Mouse (Mus musculus): ENCODE measurements around the gene Camta1. TPM values are rescaled to one million over a fixed set of nuclear protein-coding genes. Genes with fewer than 3 reads are reported as not detected.

Gene Camta1
- polyA plus RNA-seq, 1 experiment from 2014 or later: 61.9 TPM

DNA sequence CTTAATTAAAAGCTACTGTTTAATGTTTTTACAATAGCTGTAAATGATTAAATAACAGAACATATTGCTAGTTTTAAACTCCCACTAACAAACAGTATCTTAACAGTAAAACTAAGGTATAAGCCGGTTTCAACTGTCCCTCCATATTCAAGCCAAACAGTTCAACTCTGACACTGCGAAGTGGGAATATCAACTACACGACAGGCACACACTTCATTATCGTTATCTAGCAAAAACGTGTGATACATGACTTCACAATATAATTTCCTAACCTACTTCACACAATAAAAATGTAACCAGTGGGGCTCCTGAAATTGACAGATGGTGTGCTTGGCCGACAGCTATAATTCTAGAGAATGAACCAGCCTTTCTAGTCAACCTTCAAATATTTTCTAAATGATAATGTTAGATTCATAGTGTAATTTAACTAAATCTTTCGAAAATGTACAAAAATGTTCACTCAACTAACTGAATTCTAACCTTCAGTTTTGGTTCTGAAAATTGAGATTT is 27.7 kb downstream of the Camta1 start:
- Histone ChIP-seq H3K36me3 (ENCODE audit: control insufficient read depth, insufficient read depth, low read length) (no peaks in the 10 kb centered on the region), H3K9ac (ENCODE audit: low read length) (no peak overlapping the region), H3K4me3 (ENCODE audit: low read depth, low read length) (no peak overlapping the region), H3K9me3 (ENCODE audit: control insufficient read depth, low read length) (no peaks in the 10 kb centered on the region), H3K27ac (replicated peaks) (no peak overlapping the region), H3K4me2 (replicated peaks; ENCODE audit: low read depth) (no peak overlapping the region), H3K27me3 (ENCODE audit: control insufficient read depth, insufficient read depth, low read length) (no peaks in the 10 kb centered on the region), H3K4me1 (replicated peaks; ENCODE audit: control insufficient read depth, insufficient read depth) (no peaks in the 10 kb centered on the region)
- 89% methylated on average over 7 of the region's 7 CpGs for WGBS
- TF ChIP-seq CTCF (IDR thresholded peaks at IDR 0.05; ENCODE audit: low read depth): no peak
- no peak for TF ChIP-seq EP300 (optimal IDR thresholded peaks at IDR 0.05)
- no peak for ATAC-seq (ENCODE audit: low FRiP score, low TSS enrichment)
- no peak for DNase-seq (ENCODE audit: low spot score)

DNA sequence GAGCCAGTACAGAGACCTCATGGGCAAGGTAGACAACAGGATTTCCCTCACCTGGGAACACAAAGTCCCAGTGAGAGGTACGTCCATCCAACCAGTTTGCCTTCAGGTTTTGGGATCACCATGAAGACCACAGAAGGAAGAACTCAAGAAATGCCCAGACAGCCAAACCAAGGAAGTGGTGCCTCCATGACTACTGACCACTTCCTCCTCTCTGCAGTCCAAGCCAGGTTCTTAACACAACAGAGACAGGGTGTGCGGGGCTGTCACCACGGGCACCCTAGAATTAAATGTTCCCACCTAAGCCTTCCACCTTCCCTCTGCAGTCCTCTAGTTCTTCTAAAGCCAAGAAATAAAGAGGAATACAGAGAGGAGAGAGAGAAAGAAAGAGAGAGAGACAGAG is 33.8 kb downstream of the Camta1 start:
- TF ChIP-seq CTCF (IDR thresholded peaks at IDR 0.05; ENCODE audit: low read depth): no peak
- no peak for TF ChIP-seq EP300 (optimal IDR thresholded peaks at IDR 0.05)
- Histone ChIP-seq H3K9ac (ENCODE audit: low read length) (no peak overlapping the region), H3K4me2 (replicated peaks; ENCODE audit: low read depth) (no peak overlapping the region), H3K4me1 (replicated peaks; ENCODE audit: control insufficient read depth, insufficient read depth) (no peaks in the 10 kb centered on the region), H3K36me3 (ENCODE audit: control insufficient read depth, insufficient read depth, low read length) (no peaks in the 10 kb centered on the region), H3K4me3 (ENCODE audit: low read depth, low read length) (no peak overlapping the region), H3K27me3 (ENCODE audit: control insufficient read depth, insufficient read depth, low read length) (no peaks in the 10 kb centered on the region), H3K27ac (replicated peaks) (no peak overlapping the region), H3K9me3 (ENCODE audit: control insufficient read depth, low read length) (no peaks in the 10 kb centered on the region)
- DNase-seq (ENCODE audit: low spot score) (no peak), ATAC-seq (ENCODE audit: low FRiP score, low TSS enrichment) (no peak)
- WGBS: 93% methylated on average over 3 of the region's 3 CpGs

DNA sequence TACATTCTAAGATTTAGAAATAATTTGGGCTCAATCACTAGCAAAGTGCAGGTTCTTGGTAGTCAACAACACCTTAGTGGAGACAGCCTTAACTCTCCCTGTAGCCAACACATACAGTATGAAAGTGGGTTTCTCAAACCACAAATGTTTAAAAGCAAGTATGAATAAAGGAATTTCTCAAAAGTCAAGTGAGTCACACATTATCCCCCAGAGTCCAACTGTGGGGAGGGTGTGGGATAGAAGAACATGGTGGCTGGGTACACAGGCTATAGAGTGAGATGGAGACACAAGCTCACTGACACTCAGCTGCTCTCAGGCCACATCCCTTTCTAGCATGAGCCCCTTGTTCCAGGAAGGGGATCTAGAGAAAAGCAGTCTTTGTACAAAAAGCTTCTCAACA is 34.3 kb downstream of the Camta1 start:
- H3K9me3 ChIP-seq (ENCODE audit: control insufficient read depth, low read length): no peaks in the 10 kb centered on the region
- no peak for ATAC-seq (ENCODE audit: low FRiP score, low TSS enrichment)
- no peaks in the 10 kb centered on the region for H3K4me1 ChIP-seq (replicated peaks; ENCODE audit: control insufficient read depth, insufficient read depth)

DNA sequence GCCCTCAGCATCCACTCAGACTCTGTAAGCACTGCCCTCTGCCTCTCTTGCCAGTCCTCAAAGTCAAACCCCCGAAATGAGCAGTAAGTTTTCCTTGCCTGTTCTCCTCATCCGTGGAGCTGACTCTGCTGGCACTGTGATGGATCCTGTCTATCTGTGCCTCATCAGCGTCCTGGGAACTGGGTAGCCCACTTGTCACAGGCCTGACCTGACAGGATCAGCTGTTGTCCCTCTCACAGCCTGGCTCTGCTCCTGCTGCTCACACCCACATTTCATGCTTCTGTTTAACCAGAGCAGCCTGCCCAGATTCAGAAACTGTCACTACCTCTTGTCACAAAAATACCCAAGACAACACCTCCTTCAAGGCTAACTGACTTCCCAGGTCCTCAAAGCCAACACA is 37.7 kb downstream of the Camta1 start:
- Histone ChIP-seq H3K9me3 (ENCODE audit: control insufficient read depth, low read length) (no peaks in the 10 kb centered on the region), H3K4me1 (replicated peaks; ENCODE audit: control insufficient read depth, insufficient read depth) (no peaks in the 10 kb centered on the region), H3K4me3 (ENCODE audit: low read depth, low read length) (no peak overlapping the region), H3K27me3 (ENCODE audit: control insufficient read depth, insufficient read depth, low read length) (no peaks in the 10 kb centered on the region), H3K4me2 (replicated peaks; ENCODE audit: low read depth) (no peak overlapping the region), H3K36me3 (ENCODE audit: control insufficient read depth, insufficient read depth, low read length) (no peaks in the 10 kb centered on the region), H3K9ac (ENCODE audit: low read length) (no peak overlapping the region), H3K27ac (replicated peaks) (no peak overlapping the region)
- DNase-seq (ENCODE audit: low spot score) (no peak), ATAC-seq (ENCODE audit: low FRiP score, low TSS enrichment) (no peak)
- TF ChIP-seq EP300 (optimal IDR thresholded peaks at IDR 0.05): no peak
- no peak for TF ChIP-seq CTCF (IDR thresholded peaks at IDR 0.05; ENCODE audit: low read depth)
- 66% methylated on average over 3 of the region's 3 CpGs for WGBS

More for the DNA sequence above, 34.3 kb downstream of the Camta1 start:
- Histone ChIP-seq H3K36me3 (ENCODE audit: control insufficient read depth, insufficient read depth, low read length) (no peaks in the 10 kb centered on the region), H3K27ac (replicated peaks) (no peak overlapping the region), H3K4me2 (replicated peaks; ENCODE audit: low read depth) (no peak overlapping the region), H3K4me3 (ENCODE audit: low read depth, low read length) (no peak overlapping the region), H3K9ac (ENCODE audit: low read length) (no peak overlapping the region), H3K27me3 (ENCODE audit: control insufficient read depth, insufficient read depth, low read length) (no peaks in the 10 kb centered on the region)
- no peak for TF ChIP-seq CTCF (IDR thresholded peaks at IDR 0.05; ENCODE audit: low read depth)
- no peak for TF ChIP-seq EP300 (optimal IDR thresholded peaks at IDR 0.05)
- no peak for DNase-seq (ENCODE audit: low spot score)

DNA sequence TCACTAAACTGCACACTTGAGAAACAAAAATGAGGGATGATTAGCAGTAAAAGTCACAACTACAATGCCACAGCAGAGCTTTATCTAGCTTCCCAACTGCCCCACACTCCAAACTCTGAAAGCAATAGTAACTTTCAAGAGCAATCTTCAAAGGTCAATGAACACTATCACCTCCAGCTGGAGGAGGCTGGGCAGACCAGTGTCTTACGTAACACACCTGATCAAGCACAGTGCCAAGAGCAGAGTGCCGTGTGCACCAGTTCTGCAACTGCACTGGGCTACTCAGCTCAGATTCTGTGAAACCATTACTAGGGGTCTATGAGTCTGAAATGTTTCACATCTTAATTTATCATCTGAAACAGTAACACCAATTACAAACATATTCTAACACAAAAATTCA is 38.7 kb downstream of the Camta1 start:
- DNase-seq (ENCODE audit: low spot score) (no peak), ATAC-seq (ENCODE audit: low FRiP score, low TSS enrichment) (no peak)

DNA sequence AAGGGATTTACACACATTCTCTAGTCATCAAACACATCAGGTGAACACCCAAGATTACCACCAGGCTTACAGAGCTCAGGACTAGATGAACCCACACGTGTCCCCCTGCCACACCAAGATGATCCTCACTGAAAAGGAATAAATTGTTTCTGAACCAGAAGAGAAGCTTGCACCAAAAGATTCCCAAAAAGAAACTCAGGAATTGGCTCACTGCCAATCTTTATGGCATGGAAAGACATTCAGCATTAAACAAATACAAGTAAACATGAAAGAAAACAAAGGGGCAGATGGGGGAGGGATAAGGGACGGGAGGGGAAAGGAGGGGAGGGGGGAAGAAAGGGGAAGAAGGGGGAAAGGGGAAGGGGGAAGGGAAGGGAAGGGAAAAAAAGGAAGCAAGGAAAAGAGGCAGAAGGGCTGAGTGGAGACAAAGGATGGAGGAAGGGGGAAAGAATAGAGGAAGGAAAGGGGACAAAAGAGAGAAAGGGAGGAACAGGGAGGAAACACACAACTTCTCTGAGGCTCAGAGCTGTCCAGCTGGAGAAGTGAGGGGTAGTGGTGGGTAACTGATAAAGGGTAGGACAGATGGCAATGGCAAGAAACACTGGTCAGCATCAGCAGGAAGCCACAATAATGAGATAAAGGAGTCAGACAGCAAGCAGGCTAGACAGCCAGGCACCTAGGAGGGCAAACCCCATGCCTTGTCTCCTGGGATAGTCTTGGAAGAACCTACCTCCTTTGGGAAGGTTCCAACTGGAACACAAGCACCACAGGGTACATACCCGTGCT is 43.5 kb downstream of the Camta1 start:
- no peak for TF ChIP-seq CTCF (IDR thresholded peaks at IDR 0.05; ENCODE audit: low read depth)
- no peak for TF ChIP-seq EP300 (optimal IDR thresholded peaks at IDR 0.05)
- DNase-seq (ENCODE audit: low spot score): no peak
- Histone ChIP-seq H3K36me3 (ENCODE audit: control insufficient read depth, insufficient read depth, low read length) (no peaks in the 10 kb centered on the region), H3K4me2 (replicated peaks; ENCODE audit: low read depth) (no peak overlapping the region), H3K27me3 (ENCODE audit: control insufficient read depth, insufficient read depth, low read length) (no peaks in the 10 kb centered on the region), H3K4me3 (ENCODE audit: low read depth, low read length) (no peak overlapping the region), H3K9me3 (ENCODE audit: control insufficient read depth, low read length) (no peaks in the 10 kb centered on the region), H3K4me1 (replicated peaks; ENCODE audit: control insufficient read depth, insufficient read depth) (no peaks in the 10 kb centered on the region), H3K27ac (replicated peaks) (no peak overlapping the region), H3K9ac (ENCODE audit: low read length) (no peak overlapping the region)
- 44% methylated on average over 3 of the region's 3 CpGs for WGBS
- no peak for ATAC-seq (ENCODE audit: low FRiP score, low TSS enrichment)

More for the DNA sequence above, 38.7 kb downstream of the Camta1 start:
- Histone ChIP-seq H3K9ac (ENCODE audit: low read length) (no peak overlapping the region), H3K4me3 (ENCODE audit: low read depth, low read length) (no peak overlapping the region), H3K4me2 (replicated peaks; ENCODE audit: low read depth) (no peak overlapping the region), H3K27me3 (ENCODE audit: control insufficient read depth, insufficient read depth, low read length) (no peaks in the 10 kb centered on the region), H3K36me3 (ENCODE audit: control insufficient read depth, insufficient read depth, low read length) (no peaks in the 10 kb centered on the region), H3K4me1 (replicated peaks; ENCODE audit: control insufficient read depth, insufficient read depth) (no peaks in the 10 kb centered on the region), H3K9me3 (ENCODE audit: control insufficient read depth, low read length) (no peaks in the 10 kb centered on the region), H3K27ac (replicated peaks) (no peak overlapping the region)
- TF ChIP-seq CTCF (IDR thresholded peaks at IDR 0.05; ENCODE audit: low read depth) (no peak), EP300 (optimal IDR thresholded peaks at IDR 0.05) (no peak)
- WGBS: 64% methylated on average over 2 of the region's 2 CpGs

Measured in stomach, postnatal 0 days (tissue).